Mouse (Mus musculus): ENCODE data around the gene Slc16a3.

Gene Slc16a3

DNA sequence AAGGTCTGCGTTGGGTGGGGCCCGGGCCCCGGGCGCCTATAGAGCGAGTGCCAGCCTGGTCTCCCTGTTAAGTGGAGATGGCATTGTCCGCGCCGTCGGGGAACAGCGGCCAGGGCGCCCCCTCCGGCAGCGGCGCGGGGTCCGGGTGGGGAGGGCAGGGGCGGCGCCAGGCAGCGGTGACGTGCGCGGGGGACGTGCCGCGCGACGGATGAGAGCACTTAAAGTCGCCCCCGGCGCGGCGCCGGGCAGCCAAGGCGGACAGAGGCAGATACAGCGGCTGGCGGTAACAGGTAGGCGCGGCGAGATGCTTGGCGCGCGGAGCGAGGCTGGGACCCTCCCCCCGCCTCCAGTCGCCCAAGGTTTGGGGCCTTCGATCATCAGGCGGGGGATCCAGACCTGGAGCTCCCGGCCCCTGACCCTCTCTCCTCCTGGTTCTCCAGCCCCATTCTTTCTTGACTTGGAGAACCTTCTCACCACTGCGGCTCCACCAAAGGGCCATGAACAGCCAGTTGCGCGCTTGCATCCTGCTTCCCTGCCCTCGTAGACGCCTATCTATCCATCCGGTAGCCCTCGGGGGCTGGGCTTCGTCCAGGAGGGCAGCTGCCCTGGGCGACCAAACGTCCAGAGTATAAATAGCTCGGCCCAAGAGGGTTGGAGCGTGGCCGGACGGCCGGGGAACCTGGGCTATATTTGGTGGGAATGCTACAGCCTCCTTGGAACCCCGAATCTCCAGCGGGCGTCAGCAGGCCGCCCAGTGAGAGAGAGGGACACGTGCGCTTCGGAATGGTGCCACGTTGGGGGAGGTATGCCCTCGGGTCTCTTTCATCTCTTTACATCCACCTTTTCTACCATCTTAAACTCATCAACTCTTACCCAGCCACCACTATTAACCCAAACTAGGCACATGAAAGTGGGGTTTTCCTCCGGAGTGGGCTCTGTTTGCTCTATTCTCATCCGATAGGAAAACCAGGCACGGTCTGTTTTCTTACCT, 876 bp downstream of the Slc16a3 start:
- DNase-seq, result peak; percentile 22 to 44

DNA sequence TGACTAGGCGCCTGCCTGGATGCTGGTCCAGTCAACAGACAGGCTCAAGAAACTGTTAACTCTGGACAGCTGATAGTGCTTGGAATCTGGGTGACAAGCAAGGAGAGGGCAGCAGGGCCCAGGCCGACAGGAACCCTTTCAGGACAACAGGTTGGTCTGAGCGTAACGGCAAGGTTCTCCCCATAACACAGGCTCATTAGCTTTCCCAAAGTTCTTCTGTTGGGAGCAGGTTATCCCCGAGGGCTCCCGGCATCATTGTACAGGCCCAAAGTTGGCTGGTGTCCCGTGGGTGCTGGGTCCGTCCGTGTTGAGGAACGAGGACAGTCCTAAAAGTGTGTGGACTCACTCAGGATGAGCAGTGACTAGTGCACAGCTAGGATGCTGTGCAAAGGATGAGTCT, 1.6 kb downstream of the Slc16a3 start:
- no peak for DNase-seq

DNA sequence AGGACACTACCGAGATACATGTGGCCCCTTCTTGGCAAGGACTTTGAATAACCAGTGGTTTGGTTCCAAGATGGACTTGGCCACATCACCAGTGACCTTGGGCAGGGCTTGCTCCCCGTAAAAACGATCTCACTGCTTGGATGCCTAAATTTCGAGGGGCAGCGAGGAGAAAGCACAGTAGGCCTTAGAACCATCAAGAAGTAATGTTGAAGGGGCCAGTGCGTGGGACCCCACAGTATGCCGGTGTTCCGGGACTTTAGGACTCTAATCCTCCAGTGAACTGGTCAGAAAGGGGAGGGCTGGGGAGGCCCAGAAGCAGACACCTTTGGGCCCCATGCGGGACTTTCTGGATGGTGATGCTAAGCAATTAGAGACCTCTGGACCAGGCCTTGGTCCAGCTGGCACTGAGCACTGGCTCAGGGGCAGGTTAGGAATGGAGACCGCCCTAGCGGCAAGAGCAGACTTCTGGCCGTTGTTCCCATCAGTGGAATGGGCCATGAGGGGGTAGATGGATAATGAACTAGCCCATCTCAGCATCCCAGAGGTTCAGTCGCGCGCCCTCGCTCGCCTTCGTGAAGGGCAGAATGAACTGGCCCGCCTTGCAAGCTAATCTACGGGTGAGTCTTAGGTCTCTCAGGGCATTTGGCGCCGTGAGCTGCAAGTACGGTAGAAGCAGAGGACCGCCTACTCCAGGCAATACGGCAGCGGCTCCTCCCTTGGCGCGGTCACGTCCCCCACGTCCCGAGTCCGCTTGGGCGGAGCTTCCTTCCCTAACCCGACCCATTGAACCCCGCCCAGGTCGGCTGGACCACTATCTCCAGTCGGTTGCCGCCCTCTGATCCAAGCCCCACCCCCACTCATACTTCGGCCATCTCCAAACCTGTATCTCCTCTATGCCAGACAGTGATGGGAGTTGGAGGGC, 2.3 kb downstream of the Slc16a3 start:
- DNase-seq, result peak; percentile 63 to 64

DNA sequence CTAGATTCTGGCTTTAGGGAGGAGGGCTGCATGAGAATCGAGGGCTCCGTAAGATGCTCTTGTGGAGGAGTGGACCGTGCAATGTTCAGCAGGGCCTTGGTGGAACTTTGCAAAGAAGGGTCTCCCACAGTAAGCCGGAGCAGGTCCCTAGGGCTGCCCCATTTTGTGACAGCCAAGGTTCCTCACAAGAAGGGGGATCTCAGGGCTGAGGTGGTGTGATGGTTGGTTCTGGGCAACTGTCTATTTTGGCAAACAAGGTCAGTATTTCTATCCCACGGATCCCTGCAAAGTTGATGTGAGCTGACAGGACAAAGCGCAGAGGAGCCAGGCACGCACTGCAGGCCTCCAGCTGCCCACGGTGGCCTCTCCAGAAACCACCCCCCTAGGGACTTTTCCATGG, 3.0 kb downstream of the Slc16a3 start:
- DNase-seq, result no peak

DNA sequence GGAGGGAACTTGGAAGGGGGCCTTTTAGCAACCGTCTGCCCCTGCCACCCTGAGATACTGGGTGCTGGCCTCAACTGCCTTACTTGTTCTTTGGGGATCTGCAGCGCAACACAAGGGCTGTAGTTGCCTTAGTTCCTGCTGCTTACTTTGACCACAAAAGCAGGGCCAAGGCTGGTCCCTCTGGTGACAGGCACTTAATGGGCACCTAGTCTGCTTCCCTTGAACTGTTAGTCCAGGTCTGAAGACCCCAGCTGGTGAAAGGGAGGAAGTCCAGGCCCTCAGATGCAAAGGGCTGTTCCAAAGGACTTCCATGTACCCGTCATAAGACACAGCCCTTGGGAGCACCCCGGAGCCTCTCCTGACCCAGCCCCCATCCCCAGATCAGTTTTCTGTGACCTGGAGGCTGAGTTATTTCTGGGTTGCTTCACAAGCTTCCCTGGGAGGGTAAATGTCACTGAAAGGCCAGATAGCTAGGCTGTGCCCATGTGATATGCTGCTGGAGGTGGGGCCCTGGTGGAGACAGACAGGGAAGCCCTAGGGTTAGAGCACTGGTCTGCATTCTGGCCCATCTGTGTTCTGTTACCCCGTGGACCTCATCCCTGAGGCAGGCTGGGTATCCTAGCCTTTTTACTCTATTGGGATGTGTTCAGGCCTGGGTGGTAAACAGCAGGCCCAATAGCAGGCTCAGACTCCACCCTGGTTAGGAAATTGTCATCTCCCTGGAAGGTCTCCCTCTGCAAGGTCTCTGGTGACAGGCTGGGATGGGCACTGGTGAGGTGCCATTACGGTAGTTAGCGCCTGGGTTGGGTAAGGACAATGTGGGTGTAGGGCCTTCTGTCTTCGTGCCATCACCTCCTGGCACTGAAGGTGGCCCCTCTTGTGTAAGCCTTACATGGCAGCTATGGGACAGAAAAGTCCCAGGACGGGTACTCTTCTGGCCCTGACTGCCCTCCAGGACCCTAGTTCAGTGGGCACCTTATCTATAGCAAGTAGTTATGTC, 3.8 kb downstream of the Slc16a3 start:
- DNase-seq, result no peak

DNA sequence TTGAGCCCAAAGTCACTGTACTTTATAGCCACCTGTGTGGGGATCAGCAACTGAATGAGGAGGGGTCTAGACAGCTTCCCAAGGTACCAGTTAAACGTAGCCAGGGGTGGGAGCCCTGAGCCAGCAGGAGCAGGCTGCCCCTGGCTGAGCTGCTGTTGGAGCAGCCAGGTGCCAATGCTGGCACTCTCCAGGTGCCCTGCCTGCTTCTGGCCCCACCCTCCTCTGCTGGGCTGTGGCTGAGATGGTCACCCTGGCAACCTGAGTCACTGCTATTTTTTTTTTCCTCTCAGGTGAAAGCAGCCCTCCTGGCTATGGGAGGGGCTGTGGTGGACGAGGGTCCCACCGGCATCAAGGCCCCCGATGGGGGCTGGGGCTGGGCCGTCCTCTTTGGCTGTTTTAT, 6.7 kb downstream of the Slc16a3 start:
- no peak for DNase-seq

DNA sequence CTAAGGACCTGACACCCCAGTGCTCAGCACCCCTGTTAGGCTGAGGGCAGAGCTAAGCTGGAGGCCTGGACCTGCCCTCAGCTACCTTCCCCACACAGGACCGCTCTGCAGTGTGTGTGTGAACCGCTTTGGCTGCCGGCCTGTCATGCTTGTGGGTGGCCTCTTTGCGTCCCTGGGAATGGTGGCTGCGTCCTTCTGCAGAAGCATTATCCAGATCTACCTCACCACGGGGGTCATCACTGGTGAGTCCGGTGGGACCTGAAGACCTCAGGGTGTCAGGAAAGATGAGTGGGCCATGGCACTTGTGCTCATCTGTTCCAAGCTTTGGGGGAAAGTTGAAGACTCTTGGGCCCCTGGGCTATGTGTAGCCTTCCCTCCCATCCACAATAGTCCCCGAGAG, 7.4 kb downstream of the Slc16a3 start:
- no peak for DNase-seq

DNA sequence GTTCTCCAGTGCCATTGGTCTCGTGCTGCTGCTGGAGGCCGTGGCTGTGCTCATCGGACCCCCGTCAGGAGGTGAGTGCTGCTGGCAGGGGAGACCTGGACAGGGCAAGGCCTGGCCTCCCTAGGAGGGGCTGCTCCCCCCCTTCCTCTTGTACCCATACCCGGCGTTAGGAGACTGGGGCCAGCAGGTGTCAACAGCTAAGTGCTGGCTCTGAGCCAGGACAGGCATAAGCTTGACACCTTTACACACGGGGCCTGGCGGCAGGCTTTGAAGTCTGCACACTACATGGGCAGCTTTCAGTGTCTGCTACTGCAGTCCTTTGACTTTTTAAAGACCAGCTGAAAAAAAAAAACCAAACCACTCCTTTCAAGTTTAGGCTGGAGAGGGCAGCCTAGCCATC, 8.8 kb downstream of the Slc16a3 start:
- no peak for DNase-seq

DNA sequence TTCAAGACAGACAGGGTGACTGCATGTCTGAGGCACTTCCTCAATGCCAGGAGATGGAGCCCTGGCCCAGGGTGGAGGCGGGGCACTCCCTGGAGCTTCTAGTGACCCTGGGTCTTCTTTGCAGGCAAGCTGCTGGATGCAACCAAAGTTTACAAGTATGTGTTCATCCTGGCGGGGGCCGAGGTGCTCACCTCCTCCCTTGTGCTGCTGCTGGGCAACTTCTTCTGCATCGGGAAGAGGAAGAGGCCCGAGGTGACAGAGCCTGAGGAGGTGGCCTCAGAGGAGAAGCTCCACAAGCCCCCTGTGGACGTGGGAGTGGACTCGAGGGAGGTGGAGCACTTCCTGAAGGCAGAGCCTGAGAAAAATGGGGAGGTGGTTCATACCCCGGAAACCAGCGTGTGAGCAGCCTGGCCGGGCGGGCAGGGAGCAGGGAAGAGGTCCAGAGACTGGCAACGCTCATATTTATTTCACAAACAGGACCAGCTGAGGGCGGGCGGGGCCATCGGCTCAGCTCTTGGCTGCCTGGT, 9.5 kb downstream of the Slc16a3 start:
- no peak for DNase-seq

DNA sequence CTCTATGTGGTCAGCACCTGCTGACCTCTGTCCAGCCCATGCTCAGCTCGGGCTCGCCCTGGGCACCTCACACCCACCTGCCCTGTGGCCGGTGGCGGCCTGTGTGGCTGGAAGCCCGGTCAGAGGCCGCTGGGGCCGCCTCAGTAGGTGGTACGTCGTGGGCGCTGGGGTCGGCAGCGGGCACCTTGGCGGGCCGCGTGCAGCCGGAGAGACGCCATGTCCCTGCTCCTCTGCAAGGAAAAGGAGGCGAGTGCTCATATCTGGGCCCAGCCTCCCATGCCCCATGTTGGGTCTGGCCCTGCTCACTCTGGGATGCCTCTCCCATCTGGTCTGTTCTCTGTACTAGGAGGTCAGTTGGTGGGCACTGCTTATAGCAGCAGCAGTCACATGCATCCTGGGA, 10.8 kb downstream of the Slc16a3 start:
- DNase-seq, result no peak

DNA sequence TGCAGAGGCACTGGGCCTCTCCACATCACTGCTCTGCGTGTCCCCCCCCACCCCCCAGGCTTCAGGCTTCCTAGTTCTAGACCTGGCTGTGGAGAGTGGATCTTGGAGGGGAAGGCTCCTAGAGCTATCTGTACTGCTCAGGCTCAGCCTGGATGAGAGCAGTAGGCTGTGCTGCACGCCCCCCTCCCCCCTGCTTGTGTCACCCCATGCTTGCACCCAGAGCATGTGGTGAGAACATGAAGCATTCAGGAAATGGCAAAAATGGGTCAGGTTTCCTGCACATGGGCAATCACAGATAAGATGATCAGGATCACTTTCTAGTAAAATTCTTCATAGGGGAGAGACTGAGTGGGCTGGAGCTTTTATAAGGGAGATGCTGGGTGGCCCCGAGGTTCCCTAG, 11.3 kb downstream of the Slc16a3 start:
- DNase-seq, result no peak

DNA sequence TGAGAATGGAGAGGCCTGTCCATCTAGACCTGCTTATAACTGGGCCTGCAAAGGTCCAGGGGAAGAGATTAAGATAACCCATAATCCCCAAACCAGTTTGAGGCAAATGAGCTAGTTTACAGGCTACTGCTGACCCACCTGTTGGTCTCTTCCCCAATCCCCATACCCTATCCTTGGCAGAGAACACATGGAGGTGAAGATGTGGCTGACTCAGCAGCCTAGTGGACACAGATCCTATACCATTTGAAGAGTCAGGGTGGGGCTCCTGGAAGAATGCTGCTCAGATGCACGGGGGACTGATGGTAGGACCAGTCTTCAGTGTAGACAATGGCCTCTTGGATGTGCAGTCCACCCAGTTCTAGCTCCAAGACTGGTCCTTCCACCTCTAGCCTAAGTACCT, 12.0 kb downstream of the Slc16a3 start:
- no peak for DNase-seq

DNA sequence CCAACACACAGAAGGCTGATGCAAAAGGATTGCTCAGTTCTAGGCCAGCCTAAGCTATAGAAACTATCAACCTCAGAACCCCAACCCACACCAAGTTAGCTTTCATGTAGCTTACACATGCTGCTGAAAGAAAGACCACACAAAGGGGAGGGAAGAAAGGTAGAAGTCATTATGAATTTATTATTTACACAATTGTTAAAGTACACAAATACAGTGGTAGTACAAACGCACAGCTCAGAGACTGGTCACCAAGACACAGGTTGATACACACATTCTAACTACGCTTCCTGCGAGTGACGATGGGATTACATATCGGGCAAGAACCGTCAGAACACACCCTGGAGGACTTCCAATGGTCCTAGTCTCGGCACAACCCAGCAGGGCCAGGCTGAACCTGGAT, 13.3 kb downstream of the Slc16a3 start:
- DNase-seq, result no peak

DNA sequence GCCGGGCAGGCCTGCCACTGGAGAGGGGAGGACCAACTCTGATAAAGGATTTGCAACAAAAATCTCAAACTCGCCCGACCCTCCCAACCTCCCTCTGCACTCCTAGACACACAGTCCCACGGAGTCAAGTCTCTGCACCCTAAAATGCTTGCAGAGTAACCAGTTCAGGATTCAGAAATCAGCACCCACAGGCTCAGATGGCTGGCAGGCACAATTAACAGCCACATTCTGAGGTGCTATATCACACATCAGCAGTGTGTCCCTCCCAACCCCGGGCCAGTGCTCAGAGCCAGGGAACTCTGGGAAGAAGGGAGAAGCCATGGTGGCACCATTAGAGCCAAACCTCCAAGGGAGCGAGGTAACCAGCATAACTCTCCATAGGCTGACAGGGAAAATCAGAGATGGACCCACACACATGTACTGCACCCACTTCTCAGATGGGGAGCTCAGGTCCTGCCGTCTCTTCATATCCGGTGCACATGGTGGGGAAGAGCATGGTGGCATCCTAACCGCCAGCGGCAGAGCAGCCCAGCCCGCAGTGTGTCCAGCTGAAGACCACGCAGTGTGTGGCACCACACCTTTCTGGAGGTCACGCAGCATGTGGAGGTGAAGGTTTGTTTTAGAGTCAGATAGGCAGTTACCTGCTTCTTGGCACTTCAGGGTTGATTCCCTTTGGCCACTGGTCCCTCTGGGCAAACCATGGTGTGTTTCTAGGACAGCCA, 13.9 kb downstream of the Slc16a3 start:
- no peak for DNase-seq

DNA sequence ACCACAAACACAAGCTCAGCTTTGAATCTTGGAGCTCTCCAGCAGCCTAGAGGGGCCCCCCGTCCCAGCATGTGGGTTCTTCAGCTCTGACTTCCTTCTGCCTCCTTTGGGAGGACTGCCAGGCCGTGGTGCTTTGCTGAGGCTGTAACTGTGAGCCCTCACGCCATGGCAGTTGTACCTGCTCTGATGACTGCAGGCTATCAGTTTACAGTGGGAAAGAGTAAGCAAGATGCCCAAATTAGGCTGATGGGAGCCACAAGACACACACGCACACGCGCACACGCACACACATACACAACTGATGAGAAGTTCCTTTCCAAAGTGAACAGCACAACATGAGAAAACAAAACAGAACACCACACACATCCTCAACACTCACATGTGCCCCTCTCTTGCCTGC, 14.6 kb downstream of the Slc16a3 start:
- DNase-seq, result no peak

DNA sequence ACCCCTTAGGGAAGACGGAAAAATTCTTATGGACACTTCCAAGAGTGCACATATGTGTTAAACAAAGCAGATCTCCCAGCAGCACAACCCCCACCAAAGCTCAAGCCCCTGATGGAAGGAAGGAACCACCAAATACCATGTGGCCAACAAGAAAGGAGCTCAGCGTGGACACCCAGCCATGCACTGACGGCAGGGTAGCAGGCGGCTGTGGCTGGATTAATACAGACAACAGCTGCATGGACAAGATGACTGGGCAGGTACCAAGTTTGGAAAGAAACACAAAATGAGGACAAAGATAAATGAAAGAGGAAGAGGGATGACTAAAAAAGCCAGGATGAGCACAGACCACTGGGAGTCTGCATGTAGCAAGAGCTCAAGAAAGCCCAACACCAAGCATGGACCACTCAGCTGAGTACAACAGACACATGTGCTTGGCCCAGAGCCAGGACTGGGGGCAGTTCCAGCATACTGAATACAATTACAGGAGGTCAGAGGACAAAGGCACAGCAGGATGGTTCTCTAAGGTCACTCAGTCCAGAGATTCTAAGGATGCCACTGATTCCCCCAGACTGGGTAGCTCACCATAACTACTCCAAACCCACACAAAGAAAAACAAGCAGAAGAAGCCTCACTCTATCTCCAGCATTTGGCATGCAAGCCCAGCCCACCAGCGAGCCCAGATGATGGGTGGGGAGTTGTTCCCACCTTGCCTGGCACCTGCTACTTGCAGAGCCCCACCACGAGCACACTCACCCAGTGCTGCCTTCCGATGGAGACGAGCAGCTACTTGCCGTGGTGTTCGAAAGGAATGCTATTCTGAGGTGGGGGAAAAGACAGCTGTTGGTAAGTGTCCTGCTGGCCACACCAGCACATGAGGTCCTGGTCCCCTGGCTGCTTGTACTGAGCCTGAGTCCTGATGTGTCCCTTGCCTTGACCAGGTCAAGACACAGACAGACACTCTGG, 16.2 kb downstream of the Slc16a3 start:
- DNase-seq, result no peak

DNA sequence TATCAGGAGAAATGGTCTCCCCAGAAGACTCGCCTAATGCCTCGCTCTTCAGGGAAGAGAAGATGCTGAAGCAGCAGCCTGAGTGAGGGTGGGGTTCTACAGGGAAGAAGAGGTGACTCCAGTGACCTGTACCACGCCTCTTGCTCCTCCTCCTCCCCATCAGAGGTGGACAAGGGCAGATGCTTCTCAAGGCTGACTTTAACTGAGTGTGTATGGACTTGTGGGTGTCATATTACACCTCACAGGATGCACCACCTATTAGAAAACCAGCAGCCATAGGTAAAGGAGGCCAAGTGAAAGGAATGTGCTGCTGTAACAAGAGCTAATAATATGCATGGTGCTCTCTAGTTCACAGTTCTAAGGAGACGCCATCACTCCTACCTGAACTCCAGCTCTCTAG, 17.3 kb downstream of the Slc16a3 start:
- no peak for DNase-seq

DNA sequence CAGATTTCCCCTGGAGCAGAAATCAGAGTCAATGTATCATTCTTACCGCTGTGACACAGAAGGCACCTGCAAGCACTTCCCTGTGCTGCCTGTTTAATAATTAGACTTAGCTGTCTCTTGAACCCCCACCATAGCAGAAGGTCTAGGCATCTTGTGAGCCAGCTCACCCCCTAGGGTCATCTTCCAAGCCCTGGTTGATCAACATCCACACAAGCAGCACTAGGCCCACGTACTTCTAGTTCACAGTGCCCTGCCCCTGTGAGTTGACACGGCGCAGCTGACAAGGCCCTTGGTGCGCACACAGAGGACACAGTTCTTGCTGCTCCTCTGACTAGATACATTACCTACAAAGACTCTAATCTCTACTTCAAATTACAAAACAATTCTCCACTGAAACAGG, 21.5 kb downstream of the Slc16a3 start:
- no peak for DNase-seq

DNA sequence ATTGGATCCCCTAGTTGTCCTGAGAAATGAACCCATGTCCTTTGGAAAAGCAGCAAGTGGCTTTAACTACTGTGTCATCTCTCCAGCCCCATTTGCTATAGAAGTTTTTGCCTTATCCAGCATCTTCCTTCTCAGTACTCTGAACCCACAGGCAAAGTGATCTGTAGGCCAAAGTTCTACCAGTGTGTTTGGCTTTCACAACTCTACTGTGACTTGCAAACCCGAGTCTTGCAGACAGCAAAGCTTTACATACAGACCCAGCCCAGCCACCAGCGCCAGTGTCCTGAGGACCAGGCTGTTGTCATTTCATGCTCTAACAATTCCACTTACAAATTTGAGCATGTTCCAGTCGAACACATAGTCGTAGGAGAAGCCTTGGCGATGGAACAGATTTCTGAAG, 23.0 kb downstream of the Slc16a3 start:
- DNase-seq, result no peak

DNA sequence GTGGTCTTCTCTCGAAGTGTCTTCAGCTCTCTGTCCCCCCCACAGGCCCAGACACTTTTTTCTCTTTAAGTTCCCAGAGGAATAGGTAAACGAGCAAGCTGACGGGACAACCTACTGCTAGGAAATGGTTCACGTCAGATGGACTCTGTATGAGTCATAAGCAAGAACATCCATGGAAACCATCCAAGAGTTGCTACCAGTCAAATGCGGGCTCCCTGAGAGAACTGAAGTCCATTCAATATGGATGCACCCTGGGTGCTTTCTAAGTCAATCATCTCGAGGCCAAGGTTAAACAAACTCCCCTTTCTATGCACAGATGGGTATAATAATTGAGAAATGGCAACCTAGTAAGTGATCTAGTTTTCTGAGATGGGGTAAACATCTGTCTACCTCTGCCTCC, 25.0 kb downstream of the Slc16a3 start:
- no peak for DNase-seq

Measured in spleen, adult 18-20 months (tissue).